Mouse (Mus musculus) forebrain, embryonic 10.5 days (tissue): ENCODE measurements around the gene Nr3c2. TPM values are rescaled to one million over a fixed set of nuclear protein-coding genes. Genes with fewer than 3 reads are reported as not detected.
A peak's percentile ranks its signal among the peaks of the same experiment; 100 is the strongest.

ENCODE experiments used
- DNase-seq: peaks from one replicate; pipeline ENCODE4 v3.0.0-alpha.2; 2017; ENCODE audit warnings: low spot score; ENCODE audit errors: extremely low spot score
- H3K27ac ChIP-seq: fragments of 300-500 bp; sonication (generic); 2 replicates; pipeline ENCODE4 v1.5.1; 2016; ENCODE audit warnings: mild to moderate bottlenecking
- H3K27me3 ChIP-seq: fragments of 300-500 bp; sonication (generic); 2 replicates; pipeline ENCODE4 v1.6.1; 2016; ENCODE audit warnings: mild to moderate bottlenecking; ENCODE audit not compliant: poor library complexity, severe bottlenecking
- H3K36me3 ChIP-seq: fragments of 300-500 bp; sonication (generic); replicated peaks from 2 replicates; pipeline ENCODE4 v1.6.1; 2016; ENCODE audit warnings: mild to moderate bottlenecking, moderate library complexity
- H3K4me1 ChIP-seq: fragments of 300-500 bp; sonication (generic); 2 replicates; pipeline ENCODE4 v1.6.1; 2016
- H3K4me3 ChIP-seq: fragments of 300-500 bp; sonication (generic); 2 replicates; pipeline ENCODE4 v1.5.1; 2016; ENCODE audit warnings: mild to moderate bottlenecking, moderate library complexity
- H3K9me3 ChIP-seq: fragments of 300-500 bp; sonication (generic); 2 replicates; pipeline ENCODE4 v1.6.1; 2016; ENCODE audit warnings: mild to moderate bottlenecking, moderate library complexity
- WGBS: fragments of 180-500 bp; shearing (Covaris S2); methylation state at CpG from one replicate; pipeline ENCODE4 v1.1.7; 2016; 5-methylcytosine and 5-hydroxymethylcytosine counted together
- polyA plus RNA-seq: library from polyadenylated mRNA; unstranded; fragments of >200 nt; fragmentation: Nextera tagmentation; extraction: Ambion mirVana; gene quantifications from 2 replicates; pipeline ENCODE4 v1.2.1, GENCODE M21; 2016

Gene Nr3c2
- polyA plus RNA-seq, 1 experiment from 2014 or later: 0.45 TPM

DNA sequence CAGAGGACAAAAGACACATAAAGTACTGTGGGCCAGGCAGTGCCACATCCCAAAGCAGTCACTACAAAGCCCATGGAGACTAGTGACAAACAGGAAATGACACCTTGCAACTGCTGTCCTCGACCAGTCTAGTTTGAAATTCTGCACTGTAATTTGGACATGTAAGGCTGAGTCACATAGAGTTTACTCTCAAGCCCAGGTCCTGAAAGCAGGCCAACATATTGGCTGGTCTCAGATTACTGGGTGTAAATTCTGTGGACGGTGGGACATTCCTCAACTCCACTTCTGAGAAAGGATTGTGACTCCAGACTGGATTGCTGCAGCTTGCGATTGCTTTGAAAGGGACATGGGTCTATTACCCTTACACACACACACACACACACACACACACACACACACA lies 388.8 kb downstream of the Nr3c2 start:
- Histone ChIP-seq H3K27ac (no peak overlapping the region), H3K36me3 (no peaks in the 10 kb centered on the region), H3K9me3 (no peaks in the 10 kb centered on the region), H3K4me1 (peaks cover 6% of the 10 kb centered on the region), H3K27me3 (no peaks in the 10 kb centered on the region), H3K4me3 (no peak overlapping the region)
- WGBS: 81% methylated on average over 3 of the region's 3 CpGs
- no peak for DNase-seq

DNA sequence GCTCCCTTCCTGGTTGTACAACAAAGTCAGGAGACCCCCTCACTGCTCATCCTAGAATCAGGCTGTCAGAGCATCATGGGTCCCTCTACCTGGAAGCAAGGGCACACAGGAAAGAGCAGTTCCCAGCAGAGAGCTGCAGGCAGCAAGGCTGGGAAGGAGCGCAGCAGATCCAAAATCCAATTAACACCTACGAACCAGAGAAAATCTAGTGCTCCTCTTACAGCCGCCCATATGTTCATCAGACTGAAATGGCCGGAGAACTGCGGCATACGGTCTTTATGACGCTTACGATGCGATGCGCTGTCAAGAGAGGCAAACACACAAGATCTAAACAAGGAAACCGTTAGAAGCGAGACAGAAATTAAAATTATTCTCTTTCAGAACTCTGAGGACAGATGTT lies 389.2 kb downstream of the Nr3c2 start:
- H3K9me3 ChIP-seq: no peaks in the 10 kb centered on the region
- DNase-seq: no peak
- 96% methylated on average over 12 of the region's 12 CpGs for WGBS

DNA sequence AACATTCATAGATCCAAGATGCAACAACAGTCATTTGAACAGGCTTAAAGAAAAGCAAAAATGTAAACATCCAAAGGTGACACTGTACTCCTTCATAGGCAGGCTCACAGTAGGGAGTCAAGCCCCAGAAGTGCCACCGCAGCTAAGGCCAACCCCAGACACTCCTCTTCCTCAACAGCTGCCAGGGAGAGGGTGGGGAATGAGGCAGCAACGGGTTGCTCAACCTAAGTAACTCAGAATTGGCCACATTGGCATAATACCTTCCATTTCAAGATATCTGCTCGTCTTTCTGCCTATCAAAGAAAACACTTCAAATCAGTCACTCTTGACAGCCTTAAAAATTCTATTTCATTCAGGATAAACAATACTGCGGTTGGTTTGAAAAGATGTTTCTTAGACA lies 392.9 kb downstream of the Nr3c2 start:
- no peak for DNase-seq
- Histone ChIP-seq H3K27me3 (no peaks in the 10 kb centered on the region), H3K9me3 (peaks cover 12% of the 10 kb centered on the region; the same call in 1 of the 2 replicates), H3K36me3 (peaks cover 15% of the 10 kb centered on the region), H3K4me3 (no peak overlapping the region), H3K27ac (no peak overlapping the region), H3K4me1 (peaks cover 6% of the 10 kb centered on the region)
- 82% methylated on average over 4 of the region's 4 CpGs for WGBS

More for the DNA sequence above, 389.2 kb downstream of the Nr3c2 start:
- Histone ChIP-seq H3K4me1 (peaks cover 6% of the 10 kb centered on the region), H3K36me3 (no peaks in the 10 kb centered on the region), H3K27ac (no peak overlapping the region), H3K27me3 (no peaks in the 10 kb centered on the region), H3K4me3 (no peak overlapping the region)

DNA sequence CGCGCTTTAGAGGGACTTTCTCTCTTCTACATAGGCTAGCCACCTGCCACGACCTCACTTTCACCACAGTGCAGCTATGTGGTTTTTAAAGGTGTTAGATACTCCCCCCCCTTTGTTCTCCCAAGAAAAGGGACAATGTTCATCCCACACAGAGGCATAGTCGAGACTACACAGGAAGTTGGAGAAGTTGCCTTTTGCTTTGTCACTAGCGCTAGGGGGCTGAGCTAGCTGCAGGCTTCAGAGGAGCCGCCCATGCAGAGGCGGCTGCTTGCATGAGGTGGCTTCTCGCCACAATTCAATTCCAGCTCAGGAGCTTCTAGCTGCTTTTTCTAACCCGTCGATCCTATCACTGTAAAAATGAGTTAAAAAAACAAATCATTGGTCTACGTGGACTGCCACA lies 393.4 kb downstream of the Nr3c2 start:
- H3K4me3 ChIP-seq: no peak overlapping the region
- peaks cover 12% of the 10 kb centered on the region; the same call in 1 of the 2 replicates for H3K9me3 ChIP-seq
- H3K4me1 ChIP-seq: peaks cover 6% of the 10 kb centered on the region
- peaks cover 19% of the 10 kb centered on the region for H3K36me3 ChIP-seq
- H3K27ac ChIP-seq: peak overlapping the region; percentile 20; the same call in 1 of the 2 replicates
- 73% methylated on average over 11 of the region's 11 CpGs for WGBS
- DNase-seq: no peak
- no peaks in the 10 kb centered on the region for H3K27me3 ChIP-seq

DNA sequence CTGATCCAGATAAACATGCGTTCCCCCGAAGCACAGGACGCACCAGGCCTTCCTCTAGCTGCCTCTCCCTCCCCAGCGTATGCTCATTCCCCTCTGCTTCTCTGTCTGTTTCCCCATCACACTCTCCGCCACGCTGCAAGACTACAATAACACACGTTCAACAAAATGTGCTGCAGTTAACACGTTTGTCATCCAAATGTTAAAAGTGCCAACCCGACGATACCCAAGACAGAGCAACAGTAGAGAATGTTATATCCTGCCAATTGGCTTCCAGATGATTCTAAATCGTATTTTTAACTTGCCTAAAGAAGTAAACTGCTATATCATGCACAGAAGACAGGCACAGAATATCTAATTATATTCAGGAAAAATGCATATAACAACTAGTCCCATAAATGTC lies 395.4 kb downstream of the Nr3c2 start:
- Histone ChIP-seq H3K27me3 (no peaks in the 10 kb centered on the region), H3K4me3 (no peak overlapping the region), H3K9me3 (peaks cover 12% of the 10 kb centered on the region; the same call in 1 of the 2 replicates), H3K36me3 (peaks cover 22% of the 10 kb centered on the region), H3K27ac (no peak overlapping the region), H3K4me1 (peaks cover 6% of the 10 kb centered on the region)
- 93% methylated on average over 11 of the region's 11 CpGs for WGBS
- DNase-seq: no peak
